Mouse (Mus musculus): ENCODE results near the gene Stpg3. TPM values are rescaled to one million over a fixed set of nuclear protein-coding genes. Genes with fewer than 3 reads are reported as not detected.

Gene Stpg3
- total and polyA plus RNA-seq, 3 experiments, result not detected

GRCm38 (mm10) chr2:25180478-25180903, 33.9 kb downstream of the Stpg3 start, which contains the start of gene Nrarp (continued):
- TF ChIP-seq PAX5 (IDR thresholded peaks at IDR 0.05; ENCODE audit: low read length), result no peak
- no peak for TF ChIP-seq KAT2A (IDR thresholded peaks at IDR 0.05; ENCODE audit: insufficient replicate concordance, low read length)
- peak; percentile 56 for TF ChIP-seq MXI1 (IDR thresholded peaks at IDR 0.05; ENCODE audit: low read depth, low read length)
- TF ChIP-seq JUND (conservative IDR thresholded peaks at IDR 0.05; ENCODE audit: low read depth, low read length), result no peak
- peak; percentile 26 for TF ChIP-seq HCFC1 (IDR thresholded peaks at IDR 0.05; ENCODE audit: low read depth, low read length)
- peak; percentile 9; the same call in 1 of the 2 replicates for TF ChIP-seq MEF2A (IDR thresholded peaks at IDR 0.05; ENCODE audit: borderline replicate concordance, low read depth, low read length)
- TF ChIP-seq MAZ (IDR thresholded peaks at IDR 0.05; ENCODE audit: low read depth, low read length), result no peak
- TF ChIP-seq RCOR1 (conservative IDR thresholded peaks at IDR 0.05; ENCODE audit: low read depth, low read length), result no peak
- TF ChIP-seq ZC3H11A (IDR thresholded peaks at IDR 0.05; ENCODE audit: low read depth, low read length), result no peak
- TF ChIP-seq POLR2AphosphoS2 (IDR thresholded peaks at IDR 0.05; ENCODE audit: low read depth, low read length), result peak; percentile 70; the same call in 1 of the 2 replicates
- TF ChIP-seq MAFK (IDR thresholded peaks at IDR 0.05; ENCODE audit: insufficient replicate concordance, low read length), result no peak
- TF ChIP-seq POLR2A (IDR thresholded peaks at IDR 0.05; ENCODE audit: low read depth, low read length), result peak; percentile 96
- TF ChIP-seq CTCF (conservative IDR thresholded peaks at IDR 0.05 in 1 of 2, IDR thresholded peaks at IDR 0.05 in 1 of 2; ENCODE audit: low read depth in 2 of 2, low read length in 2 of 2), result peak in 1 of 2 experiments; percentile 66; a peak in 2 of 4 replicates
- TF ChIP-seq SMC3 (IDR thresholded peaks at IDR 0.05; ENCODE audit: low read depth, low read length), result no peak
- 0 out of 2 replicates have a peak, but pooled peaks have one; percentile 30 for TF ChIP-seq USF2 (conservative IDR thresholded peaks at IDR 0.05; ENCODE audit: low read depth, low read length)
- peak; percentile 88 for TF ChIP-seq ZMIZ1 (IDR thresholded peaks at IDR 0.05; ENCODE audit: low read depth, low read length)
- no peak for TF ChIP-seq GABPA (IDR thresholded peaks at IDR 0.05; ENCODE audit: insufficient replicate concordance, low read depth, low read length)
- TF ChIP-seq BHLHE40 (IDR thresholded peaks at IDR 0.05; ENCODE audit: low read depth, low read length), result 0 out of 2 replicates have a peak, but pooled peaks have one; percentile 22
- no peak for TF ChIP-seq E2F4 (IDR thresholded peaks at IDR 0.05; ENCODE audit: insufficient replicate concordance, low read depth, low read length)
- peak; percentile 52; the same call in 1 of the 2 replicates for TF ChIP-seq IRF4 (IDR thresholded peaks at IDR 0.05; ENCODE audit: low read depth, low read length)

- in situ Hi-C loops (cut with MboI; ENCODE audit: low pct_ligation_motif_present, low pct_unique_long_range_greater_than_20kb, low sequenced_read_pairs) (no loop called here), dilution Hi-C loops (cut with MboI; ENCODE audit: extremely low pct_ligation_motif_present, extremely low pct_unique_long_range_greater_than_20kb, low sequenced_read_pairs) (no loop called here)
- DNase-seq (ENCODE audit: extremely low read depth), result no peak
- Histone ChIP-seq H3K9me3 (replicated peaks; ENCODE audit: low read length) (peaks cover 11% of the 10 kb centered on the region), H3K27ac (ENCODE audit: insufficient read depth, low read depth) (no peak overlapping the region), H3K4me3 (replicated peaks in 1 of 3; ENCODE audit: low read depth in 2 of 3, low read length in 2 of 3, poor library complexity in 1 of 3) (peak overlapping the region in 1 of 3 experiments; percentile 12), H3K4me1 (ENCODE audit: control insufficient read depth in 1 of 2, insufficient read depth in 2 of 2) (peaks cover 12 to 24% of the 10 kb centered on the region in 2 experiments), H3K36me3 (replicated peaks in 1 of 2; ENCODE audit: control insufficient read depth in 1 of 2, insufficient read depth in 1 of 2, low read length in 1 of 2) (no peaks in the 10 kb centered on the region), H3K79me2 (replicated peaks; ENCODE audit: control insufficient read depth, extremely low read depth, insufficient read depth, poor library complexity, severe bottlenecking) (no peaks in the 10 kb centered on the region), H3K27me3 (replicated peaks) (peaks cover 88% of the 10 kb centered on the region), H3K4me2 (ENCODE audit: insufficient read depth, low read depth, poor library complexity, severe bottlenecking) (peak overlapping the region; percentile 47), H3K9ac (ENCODE audit: insufficient read depth, low read depth) (peak overlapping the region; percentile 29)
- TF ChIP-seq BHLHE40 (IDR thresholded peaks at IDR 0.05; ENCODE audit: low read depth, low read length) (peak; percentile 71), TBP (conservative IDR thresholded peaks at IDR 0.05; ENCODE audit: low read depth, low read length) (no peak), IRF4 (IDR thresholded peaks at IDR 0.05; ENCODE audit: low read depth, low read length) (peak; percentile 54; the same call in 1 of the 2 replicates), JUND (conservative IDR thresholded peaks at IDR 0.05; ENCODE audit: low read depth, low read length) (0 out of 2 replicates have a peak, but pooled peaks have one; percentile 40), MAX (IDR thresholded peaks at IDR 0.05; ENCODE audit: low read length) (no peak), SMC3 (IDR thresholded peaks at IDR 0.05; ENCODE audit: low read depth, low read length) (no peak), RAD21 (IDR thresholded peaks at IDR 0.05; ENCODE audit: low read depth, low read length) (no peak), SIN3A (IDR thresholded peaks at IDR 0.05; ENCODE audit: low read length) (no peak), JUN (IDR thresholded peaks at IDR 0.05; ENCODE audit: insufficient read depth, low read depth, low read length) (no peak), POLR2AphosphoS2 (IDR thresholded peaks at IDR 0.05; ENCODE audit: low read depth, low read length) (no peak), KAT2A (IDR thresholded peaks at IDR 0.05; ENCODE audit: insufficient replicate concordance, low read length) (no peak), USF1 (IDR thresholded peaks at IDR 0.05; ENCODE audit: low read depth, low read length) (no peak), ZKSCAN1 (IDR thresholded peaks at IDR 0.05; ENCODE audit: borderline replicate concordance, low read depth, low read length) (no peak), MYC (IDR thresholded peaks at IDR 0.05; ENCODE audit: low read depth, low read length) (no peak), GABPA (IDR thresholded peaks at IDR 0.05; ENCODE audit: insufficient replicate concordance, low read depth, low read length) (no peak), CHD2 (IDR thresholded peaks at IDR 0.05; ENCODE audit: low read length) (no peak)
Observed at GRCm38 (mm10) chr2:25179566-25180217, 34.7 kb downstream of the Stpg3 start.
